Mouse (Mus musculus): ENCODE results near the gene Sebox. TPM values are rescaled to one million over a fixed set of nuclear protein-coding genes. Genes with fewer than 3 reads are reported as not detected.

Sebox gene
- polyA plus RNA-seq (2015; fragmentation: Nextera tagmentation; extraction: Ambion mirVana), result not detected in 2 replicates

DNA sequence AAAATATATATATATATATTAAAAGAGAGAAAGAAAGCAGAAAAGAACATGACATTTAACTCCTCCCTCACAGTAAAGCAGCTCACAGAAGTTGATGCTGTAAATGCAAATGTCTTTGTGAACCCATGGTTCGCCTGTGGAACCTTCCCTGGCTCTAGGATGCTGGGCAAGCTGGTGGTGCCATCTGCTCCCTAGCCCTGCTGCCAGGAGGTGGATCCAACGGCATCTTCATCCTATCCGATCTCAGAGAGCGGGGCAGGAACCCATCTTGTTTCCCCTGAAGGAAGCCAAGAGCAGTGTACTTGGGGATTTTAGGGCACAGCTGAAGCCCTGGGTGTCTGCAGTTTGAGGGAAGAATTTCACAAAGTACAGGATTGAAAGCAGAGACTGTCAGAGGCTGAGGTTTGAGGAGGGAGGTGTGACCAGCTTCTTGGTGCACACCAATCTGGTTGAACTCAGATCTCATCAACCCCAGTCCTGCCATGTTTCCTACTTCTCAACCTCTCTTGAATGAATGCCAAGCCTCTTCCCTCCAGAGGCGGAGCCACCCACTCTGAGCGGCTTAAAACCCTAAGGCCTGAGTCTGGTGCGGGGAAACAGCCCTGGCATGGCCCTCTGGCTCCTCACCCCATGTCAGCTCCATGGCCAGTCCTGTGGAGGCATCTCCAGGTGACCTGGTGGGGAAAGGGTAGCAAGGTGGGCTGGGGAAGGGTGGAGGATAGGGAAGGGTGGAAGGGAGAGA lies at the start of gene Sebox:
Gene Sebox (plus strand): TSS at position 539 of the 742 bp plus-strand sequence.
- ATAC-seq (ENCODE audit: borderline replicate concordance, extremely low read depth, low FRiP score, low TSS enrichment), result no peak
- Histone ChIP-seq H3K9me3 (no peaks in the 10 kb centered on the region), H3K27ac (no peak within 1 kb of the TSS), H3K4me3 (no peak within 1 kb of the TSS), H3K4me1 (0 out of 2 replicates have a peak, but pooled peaks cover under 1% of the 10 kb centered on the region), H3K9ac (no peak within 1 kb of the TSS), H3K4me2 (no peak within 1 kb of the TSS), H3K27me3 (peaks cover 41% of the 10 kb centered on the region), H3K36me3 (peaks cover 18% of the 10 kb centered on the region)
- WGBS, result 66% methylated on average over 7 of the region's 7 CpGs

DNA sequence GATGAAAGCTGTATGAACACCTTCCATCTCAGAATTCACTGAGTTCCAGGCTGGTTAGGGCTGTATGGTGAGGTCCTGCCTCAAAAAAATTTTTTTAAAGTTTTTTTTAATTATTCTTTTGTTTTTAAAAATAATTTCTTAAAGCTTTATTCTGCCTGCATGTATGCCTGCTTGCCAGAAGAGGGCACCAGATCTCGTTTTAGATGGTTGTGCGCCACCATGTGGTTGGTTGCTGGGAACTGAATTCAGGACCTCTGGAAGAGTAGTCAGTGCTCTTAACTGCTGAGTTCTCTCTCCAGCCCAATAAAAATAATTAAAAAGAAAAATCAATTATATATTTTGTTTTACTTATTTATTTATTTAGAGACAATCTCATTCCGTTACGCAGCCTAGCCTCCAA lies 49.6 kb upstream of the Sebox start:
- Histone ChIP-seq H3K27me3 (peaks cover 5% of the 10 kb centered on the region; the same call in 1 of the 2 replicates), H3K9ac (no peak overlapping the region), H3K4me3 (no peak overlapping the region), H3K4me1 (no peaks in the 10 kb centered on the region), H3K4me2 (no peak overlapping the region), H3K9me3 (no peaks in the 10 kb centered on the region), H3K27ac (no peak overlapping the region), H3K36me3 (no peaks in the 10 kb centered on the region)
- ATAC-seq (ENCODE audit: borderline replicate concordance, extremely low read depth, low FRiP score, low TSS enrichment), result no peak
- WGBS, result 18% methylated on average over 4 of the region's 4 CpGs

DNA sequence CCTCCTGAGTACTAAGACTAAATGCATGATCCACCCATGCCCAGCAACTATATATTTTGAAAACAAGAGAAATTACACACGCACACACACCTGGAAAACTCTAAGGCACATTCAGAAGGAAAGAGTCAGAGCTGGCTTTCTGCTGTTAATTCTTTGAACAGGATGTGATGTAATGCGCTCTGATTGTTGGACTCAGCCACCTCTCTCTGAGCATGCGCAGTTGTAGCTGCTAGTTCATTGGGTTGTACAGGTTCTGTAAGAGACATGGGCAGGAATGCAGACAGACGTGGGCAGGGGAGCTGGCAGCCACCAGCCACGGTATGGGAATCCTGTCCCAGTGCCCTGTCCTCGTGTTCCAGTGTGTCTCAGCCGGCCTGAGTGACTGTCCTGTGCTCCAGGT lies 49.0 kb upstream of the Sebox start:
- Histone ChIP-seq H3K27me3 (peaks cover 5% of the 10 kb centered on the region; the same call in 1 of the 2 replicates), H3K9ac (no peak overlapping the region), H3K4me2 (no peak overlapping the region), H3K4me1 (no peaks in the 10 kb centered on the region), H3K27ac (no peak overlapping the region), H3K4me3 (no peak overlapping the region), H3K36me3 (no peaks in the 10 kb centered on the region), H3K9me3 (no peaks in the 10 kb centered on the region)
- WGBS, result 62% methylated on average over 7 of the region's 7 CpGs
- no peak for ATAC-seq (ENCODE audit: borderline replicate concordance, extremely low read depth, low FRiP score, low TSS enrichment)

- Histone ChIP-seq H3K27me3 (peaks cover 5% of the 10 kb centered on the region; the same call in 1 of the 2 replicates), H3K9me3 (no peaks in the 10 kb centered on the region), H3K36me3 (no peaks in the 10 kb centered on the region), H3K27ac (no peak overlapping the region), H3K9ac (no peak overlapping the region), H3K4me3 (no peak overlapping the region), H3K4me2 (no peak overlapping the region), H3K4me1 (no peaks in the 10 kb centered on the region)
- ATAC-seq (ENCODE audit: borderline replicate concordance, extremely low read depth, low FRiP score, low TSS enrichment), result no peak
- 26% methylated on average over 5 of the region's 5 CpGs for WGBS
Observed at GRCm38 (mm10) chr11:78455308-78455707, 47.9 kb upstream of the Sebox start.

DNA sequence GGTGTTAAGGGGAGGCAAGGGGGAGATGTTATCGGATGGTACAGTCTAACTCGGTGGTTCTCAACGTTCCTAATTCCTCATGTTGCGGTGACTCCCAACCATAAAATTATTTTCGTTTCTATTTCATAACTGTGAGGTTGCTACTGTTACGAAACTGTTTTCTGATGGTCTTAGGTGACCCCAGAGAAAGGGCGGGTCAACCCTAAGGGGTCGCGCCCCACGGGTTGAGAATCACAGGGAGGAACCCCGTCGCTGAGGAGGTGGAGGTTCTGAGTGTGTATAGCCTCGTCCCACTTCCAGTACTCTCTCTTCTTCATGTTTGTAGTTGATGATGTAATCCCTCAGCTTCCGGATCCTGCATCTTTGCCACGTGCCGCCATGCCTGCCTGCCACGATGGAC lies 44.5 kb upstream of the Sebox start:
- no peak overlapping the region for H3K4me2 ChIP-seq
- H3K9me3 ChIP-seq, result no peaks in the 10 kb centered on the region
- no peak overlapping the region for H3K4me3 ChIP-seq
- no peak for ATAC-seq (ENCODE audit: borderline replicate concordance, extremely low read depth, low FRiP score, low TSS enrichment)
- peaks cover 5% of the 10 kb centered on the region; the same call in 1 of the 2 replicates for H3K27me3 ChIP-seq
- no peak overlapping the region for H3K9ac ChIP-seq
- H3K4me1 ChIP-seq, result no peaks in the 10 kb centered on the region
- H3K27ac ChIP-seq, result no peak overlapping the region
- 76% methylated on average over 17 of the region's 17 CpGs for WGBS
- no peaks in the 10 kb centered on the region for H3K36me3 ChIP-seq

- Histone ChIP-seq H3K27me3 (no peaks in the 10 kb centered on the region), H3K4me2 (no peak overlapping the region), H3K4me1 (peaks cover 14% of the 10 kb centered on the region), H3K36me3 (no peaks in the 10 kb centered on the region), H3K9me3 (no peaks in the 10 kb centered on the region), H3K27ac (no peak overlapping the region), H3K9ac (no peak overlapping the region), H3K4me3 (no peak overlapping the region)
- WGBS, result 65% methylated on average over 1 of the region's 1 CpGs
- ATAC-seq (ENCODE audit: borderline replicate concordance, extremely low read depth, low FRiP score, low TSS enrichment), result no peak
Observed at GRCm38 (mm10) chr11:78461894-78462293, 41.4 kb upstream of the Sebox start.

- Histone ChIP-seq H3K9ac (no peak overlapping the region), H3K4me2 (no peak overlapping the region), H3K27me3 (no peaks in the 10 kb centered on the region), H3K36me3 (no peaks in the 10 kb centered on the region), H3K4me1 (peaks cover 14% of the 10 kb centered on the region), H3K27ac (no peak overlapping the region), H3K9me3 (no peaks in the 10 kb centered on the region), H3K4me3 (no peak overlapping the region)
- WGBS, result 85% methylated on average over 5 of the region's 5 CpGs
- no peak for ATAC-seq (ENCODE audit: borderline replicate concordance, extremely low read depth, low FRiP score, low TSS enrichment)
Observed at GRCm38 (mm10) chr11:78462669-78463068, 40.6 kb upstream of the Sebox start.

GRCm38 (mm10) chr11:78463286-78464036 lies 39.8 kb upstream of the Sebox start:
- Histone ChIP-seq H3K9me3 (no peaks in the 10 kb centered on the region), H3K4me1 (peaks cover 14% of the 10 kb centered on the region), H3K27me3 (no peaks in the 10 kb centered on the region), H3K36me3 (no peaks in the 10 kb centered on the region), H3K27ac (no peak overlapping the region), H3K4me3 (no peak overlapping the region), H3K9ac (no peak overlapping the region), H3K4me2 (no peak overlapping the region)
- WGBS, result 54% methylated on average over 13 of the region's 13 CpGs
- no peak for ATAC-seq (ENCODE audit: borderline replicate concordance, extremely low read depth, low FRiP score, low TSS enrichment)

DNA sequence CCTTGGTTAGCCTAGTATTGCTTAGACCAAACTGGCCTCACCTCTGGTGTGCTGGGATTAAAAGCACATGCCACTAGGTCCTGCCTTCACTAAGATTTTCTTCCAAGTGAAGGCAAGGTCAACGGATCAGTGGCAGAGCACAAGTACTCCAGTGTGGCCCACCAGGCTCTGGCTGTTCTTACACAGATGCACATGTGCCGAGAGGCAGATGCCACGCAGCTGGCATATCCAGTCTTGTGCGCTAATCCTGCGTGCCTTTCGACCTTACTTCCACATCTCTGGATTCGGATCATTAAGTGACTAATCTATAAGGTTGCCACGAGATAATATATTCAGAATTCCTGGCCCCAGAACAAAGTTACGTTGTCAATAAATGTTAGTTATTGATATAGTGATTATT lies 38.1 kb upstream of the Sebox start:
- H3K4me1 ChIP-seq, result peaks cover 14% of the 10 kb centered on the region
- peak overlapping the region; percentile 82; the same call in 1 of the 2 replicates for H3K9ac ChIP-seq
- H3K36me3 ChIP-seq, result no peaks in the 10 kb centered on the region
- peak overlapping the region; percentile 85 for H3K4me3 ChIP-seq
- no peak for ATAC-seq (ENCODE audit: borderline replicate concordance, extremely low read depth, low FRiP score, low TSS enrichment)
- H3K27ac ChIP-seq, result no peak overlapping the region; the same call in 1 of the 2 replicates
- peak overlapping the region; percentile 95 for H3K4me2 ChIP-seq
- 23% methylated on average over 9 of the region's 9 CpGs for WGBS
- no peaks in the 10 kb centered on the region for H3K9me3 ChIP-seq
- H3K27me3 ChIP-seq, result no peaks in the 10 kb centered on the region

GRCm38 (mm10) chr11:78465568-78466180 lies 37.6 kb upstream of the Sebox start, which contains the start of gene Slc46a1:
TSS of gene Slc46a1 (plus strand) at chr11:78465697.
- Histone ChIP-seq H3K9me3 (no peaks in the 10 kb centered on the region), H3K36me3 (no peaks in the 10 kb centered on the region), H3K4me2 (peak within 1 kb of the TSS; percentile 95), H3K9ac (peak within 1 kb of the TSS; percentile 82), H3K4me1 (peaks cover 14% of the 10 kb centered on the region), H3K27me3 (no peaks in the 10 kb centered on the region), H3K4me3 (peak within 1 kb of the TSS; percentile 85), H3K27ac (peak within 1 kb of the TSS; percentile 95)
- peak; percentile 96 for ATAC-seq (ENCODE audit: borderline replicate concordance, extremely low read depth, low FRiP score, low TSS enrichment)
- WGBS, result under 1% methylated on average over 41 of the region's 41 CpGs

DNA sequence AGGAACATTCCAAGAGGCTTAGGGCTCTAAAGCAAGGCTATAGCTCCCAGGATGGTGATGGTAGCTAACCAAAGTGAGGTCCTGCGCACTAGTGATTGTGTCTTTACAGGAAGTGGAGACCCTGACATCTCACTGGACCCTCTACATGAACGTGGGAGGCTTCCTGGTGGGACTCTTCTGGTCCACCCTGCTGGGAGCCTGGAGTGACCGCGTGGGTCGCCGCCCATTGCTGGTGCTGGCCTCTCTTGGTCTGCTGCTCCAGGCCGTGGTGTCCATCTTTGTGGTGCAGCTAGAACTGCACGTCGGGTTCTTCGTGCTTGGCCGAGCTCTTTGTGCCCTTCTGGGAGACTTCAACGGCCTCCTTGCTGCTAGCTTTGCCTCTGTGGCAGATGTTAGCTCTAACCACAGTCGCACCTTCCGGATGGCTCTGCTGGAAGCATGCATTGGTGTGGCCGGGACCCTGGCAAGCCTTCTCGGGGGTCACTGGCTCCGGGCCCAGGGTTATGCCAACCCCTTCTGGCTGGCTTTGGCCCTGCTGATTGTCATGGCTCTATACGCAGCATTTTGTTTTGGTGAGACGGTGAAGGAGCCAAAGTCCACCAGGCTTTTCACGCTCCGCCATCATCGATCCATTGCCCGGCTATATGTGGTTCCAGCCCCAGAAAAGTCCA lies 36.9 kb upstream of the Sebox start:
- Histone ChIP-seq H3K4me2 (peak overlapping the region; percentile 95), H3K4me1 (peaks cover 14% of the 10 kb centered on the region), H3K27me3 (no peaks in the 10 kb centered on the region), H3K4me3 (peak overlapping the region; percentile 85), H3K36me3 (no peaks in the 10 kb centered on the region), H3K9ac (peak overlapping the region; percentile 82; the same call in 1 of the 2 replicates), H3K9me3 (no peaks in the 10 kb centered on the region), H3K27ac (peak overlapping the region; percentile 95)
- peak; percentile 6; the same call in 1 of the 2 replicates for ATAC-seq (ENCODE audit: borderline replicate concordance, extremely low read depth, low FRiP score, low TSS enrichment)
- 70% methylated on average over 23 of the region's 23 CpGs for WGBS
